Mouse (Mus musculus): ENCODE measurements around the gene Stx8. TPM values are rescaled to one million over a fixed set of nuclear protein-coding genes. Genes with fewer than 3 reads are reported as not detected.
A peak's percentile ranks its signal among the peaks of the same experiment; 100 is the strongest.

Gene Stx8
- polyA plus RNA-seq, 1 experiment from 2014 or later = 68.5 TPM

GRCm38 (mm10) chr11:67965242-67965883 is 630 bp upstream of the Stx8 start, which contains the start of gene Cfap52:
TSS of gene Cfap52 (minus strand) at chr11:67965651.
- WGBS = 6% methylated on average over 15 of the region's 15 CpGs
- Histone ChIP-seq H3K36me3 (ENCODE audit: control insufficient read depth, insufficient read depth, low read length) (peaks cover 4% of the 10 kb centered on the region), H3K27ac (ENCODE audit: low read length) (peak within 1 kb of the TSS; percentile 7; the same call in 1 of the 2 replicates)

GRCm38 (mm10) chr11:67967831-67968230 is 1.8 kb downstream of the Stx8 start:
- H3K9ac ChIP-seq (replicated peaks; ENCODE audit: low read depth, low read length) = no peak overlapping the region
- H3K4me3 ChIP-seq (ENCODE audit: low read depth, low read length) = no peak overlapping the region
- 63% methylated on average over 11 of the region's 11 CpGs for WGBS
- no peak for ATAC-seq (ENCODE audit: insufficient number of reproducible peaks, insufficient read depth, low FRiP score, low read depth)
- peaks cover 7% of the 10 kb centered on the region; the same call in 1 of the 2 replicates for H3K4me1 ChIP-seq (ENCODE audit: control insufficient read depth, insufficient read depth, low read length)
- H3K9me3 ChIP-seq (ENCODE audit: control insufficient read depth, low read depth, low read length) = no peaks in the 10 kb centered on the region
- no peak overlapping the region for H3K27ac ChIP-seq (ENCODE audit: low read length)
- no peak overlapping the region for H3K4me2 ChIP-seq (replicated peaks; ENCODE audit: low read depth, low read length)
- no peaks in the 10 kb centered on the region for H3K27me3 ChIP-seq (ENCODE audit: control insufficient read depth, insufficient read depth, low read length)
- H3K36me3 ChIP-seq (ENCODE audit: control insufficient read depth, insufficient read depth, low read length) = peaks cover 8% of the 10 kb centered on the region

More at GRCm38 (mm10) chr11:67965242-67965883, 630 bp upstream of the Stx8 start, which contains the start of gene Cfap52:
- Histone ChIP-seq H3K9ac (replicated peaks; ENCODE audit: low read depth, low read length) (peak within 1 kb of the TSS; percentile 59), H3K4me3 (ENCODE audit: low read depth, low read length) (peak within 1 kb of the TSS; percentile 79), H3K4me2 (replicated peaks; ENCODE audit: low read depth, low read length) (peak within 1 kb of the TSS; percentile 82), H3K9me3 (ENCODE audit: control insufficient read depth, low read depth, low read length) (no peaks in the 10 kb centered on the region), H3K27me3 (ENCODE audit: control insufficient read depth, insufficient read depth, low read length) (no peaks in the 10 kb centered on the region), H3K4me1 (ENCODE audit: control insufficient read depth, insufficient read depth, low read length) (peaks cover 7% of the 10 kb centered on the region; the same call in 1 of the 2 replicates)
- ATAC-seq (ENCODE audit: insufficient number of reproducible peaks, insufficient read depth, low FRiP score, low read depth) = peak; percentile 66; the same call in 1 of the 2 replicates

- H3K9ac ChIP-seq (replicated peaks; ENCODE audit: low read depth, low read length) = no peak overlapping the region
- H3K27me3 ChIP-seq (ENCODE audit: control insufficient read depth, insufficient read depth, low read length) = no peaks in the 10 kb centered on the region
- H3K27ac ChIP-seq (ENCODE audit: low read length) = peak overlapping the region; percentile 33; the same call in 1 of the 2 replicates
- H3K4me1 ChIP-seq (ENCODE audit: control insufficient read depth, insufficient read depth, low read length) = peaks cover under 1% of the 10 kb centered on the region; the same call in 1 of the 2 replicates
- WGBS = 66% methylated on average over 1 of the region's 1 CpGs
- H3K9me3 ChIP-seq (ENCODE audit: control insufficient read depth, low read depth, low read length) = no peaks in the 10 kb centered on the region
- H3K4me3 ChIP-seq (ENCODE audit: low read depth, low read length) = no peak overlapping the region
- ATAC-seq (ENCODE audit: insufficient number of reproducible peaks, insufficient read depth, low FRiP score, low read depth) = no peak
- H3K36me3 ChIP-seq (ENCODE audit: control insufficient read depth, insufficient read depth, low read length) = peaks cover 8% of the 10 kb centered on the region
- H3K4me2 ChIP-seq (replicated peaks; ENCODE audit: low read depth, low read length) = no peak overlapping the region
Observed at GRCm38 (mm10) chr11:67972606-67973005, 6.6 kb downstream of the Stx8 start.

GRCm38 (mm10) chr11:67973225-67973624 is 7.2 kb downstream of the Stx8 start:
- H3K27me3 ChIP-seq (ENCODE audit: control insufficient read depth, insufficient read depth, low read length) = no peaks in the 10 kb centered on the region
- H3K4me1 ChIP-seq (ENCODE audit: control insufficient read depth, insufficient read depth, low read length) = no peaks in the 10 kb centered on the region
- ATAC-seq (ENCODE audit: insufficient number of reproducible peaks, insufficient read depth, low FRiP score, low read depth) = no peak
- WGBS = 68% methylated on average over 5 of the region's 5 CpGs
- no peaks in the 10 kb centered on the region for H3K9me3 ChIP-seq (ENCODE audit: control insufficient read depth, low read depth, low read length)
- H3K27ac ChIP-seq (ENCODE audit: low read length) = peak overlapping the region; percentile 3; the same call in 1 of the 2 replicates
- H3K36me3 ChIP-seq (ENCODE audit: control insufficient read depth, insufficient read depth, low read length) = peaks cover 8% of the 10 kb centered on the region
- H3K9ac ChIP-seq (replicated peaks; ENCODE audit: low read depth, low read length) = no peak overlapping the region
- no peak overlapping the region for H3K4me3 ChIP-seq (ENCODE audit: low read depth, low read length)
- no peak overlapping the region for H3K4me2 ChIP-seq (replicated peaks; ENCODE audit: low read depth, low read length)

GRCm38 (mm10) chr11:67975252-67975651 is 9.3 kb downstream of the Stx8 start:
- H3K9me3 ChIP-seq (ENCODE audit: control insufficient read depth, low read depth, low read length) = no peaks in the 10 kb centered on the region
- ATAC-seq (ENCODE audit: insufficient number of reproducible peaks, insufficient read depth, low FRiP score, low read depth) = no peak
- no peak overlapping the region for H3K27ac ChIP-seq (ENCODE audit: low read length)
- no peak overlapping the region for H3K4me2 ChIP-seq (replicated peaks; ENCODE audit: low read depth, low read length)
- no peaks in the 10 kb centered on the region for H3K4me1 ChIP-seq (ENCODE audit: control insufficient read depth, insufficient read depth, low read length)
- peaks cover 4% of the 10 kb centered on the region for H3K36me3 ChIP-seq (ENCODE audit: control insufficient read depth, insufficient read depth, low read length)
- no peak overlapping the region for H3K4me3 ChIP-seq (ENCODE audit: low read depth, low read length)
- no peaks in the 10 kb centered on the region for H3K27me3 ChIP-seq (ENCODE audit: control insufficient read depth, insufficient read depth, low read length)
- WGBS = 4% methylated on average over 2 of the region's 2 CpGs
- no peak overlapping the region for H3K9ac ChIP-seq (replicated peaks; ENCODE audit: low read depth, low read length)

- Histone ChIP-seq H3K4me2 (replicated peaks; ENCODE audit: low read depth, low read length) (no peak overlapping the region), H3K27ac (ENCODE audit: low read length) (no peak overlapping the region), H3K4me3 (ENCODE audit: low read depth, low read length) (no peak overlapping the region), H3K9me3 (ENCODE audit: control insufficient read depth, low read depth, low read length) (no peaks in the 10 kb centered on the region), H3K27me3 (ENCODE audit: control insufficient read depth, insufficient read depth, low read length) (no peaks in the 10 kb centered on the region), H3K36me3 (ENCODE audit: control insufficient read depth, insufficient read depth, low read length) (no peaks in the 10 kb centered on the region), H3K9ac (replicated peaks; ENCODE audit: low read depth, low read length) (no peak overlapping the region), H3K4me1 (ENCODE audit: control insufficient read depth, insufficient read depth, low read length) (no peaks in the 10 kb centered on the region)
- no peak for ATAC-seq (ENCODE audit: insufficient number of reproducible peaks, insufficient read depth, low FRiP score, low read depth)
- 85% methylated on average over 6 of the region's 6 CpGs for WGBS
Observed at GRCm38 (mm10) chr11:67983564-67983963, 17.6 kb downstream of the Stx8 start.

- Histone ChIP-seq H3K4me1 (ENCODE audit: control insufficient read depth, insufficient read depth, low read length) (no peaks in the 10 kb centered on the region), H3K4me2 (replicated peaks; ENCODE audit: low read depth, low read length) (no peak overlapping the region), H3K9me3 (ENCODE audit: control insufficient read depth, low read depth, low read length) (no peaks in the 10 kb centered on the region), H3K36me3 (ENCODE audit: control insufficient read depth, insufficient read depth, low read length) (no peaks in the 10 kb centered on the region), H3K27ac (ENCODE audit: low read length) (no peak overlapping the region), H3K9ac (replicated peaks; ENCODE audit: low read depth, low read length) (no peak overlapping the region), H3K4me3 (ENCODE audit: low read depth, low read length) (no peak overlapping the region), H3K27me3 (ENCODE audit: control insufficient read depth, insufficient read depth, low read length) (no peaks in the 10 kb centered on the region)
- WGBS = 74% methylated on average over 4 of the region's 4 CpGs
- no peak for ATAC-seq (ENCODE audit: insufficient number of reproducible peaks, insufficient read depth, low FRiP score, low read depth)
Observed at GRCm38 (mm10) chr11:67991240-67991639, 25.2 kb downstream of the Stx8 start.

GRCm38 (mm10) chr11:67995965-67996364 is 30.0 kb downstream of the Stx8 start:
- 79% methylated on average over 4 of the region's 4 CpGs for WGBS
- no peak for ATAC-seq (ENCODE audit: insufficient number of reproducible peaks, insufficient read depth, low FRiP score, low read depth)
- no peaks in the 10 kb centered on the region for H3K27me3 ChIP-seq (ENCODE audit: control insufficient read depth, insufficient read depth, low read length)
- H3K4me3 ChIP-seq (ENCODE audit: low read depth, low read length) = no peak overlapping the region
- no peaks in the 10 kb centered on the region for H3K9me3 ChIP-seq (ENCODE audit: control insufficient read depth, low read depth, low read length)
- H3K36me3 ChIP-seq (ENCODE audit: control insufficient read depth, insufficient read depth, low read length) = no peaks in the 10 kb centered on the region
- H3K27ac ChIP-seq (ENCODE audit: low read length) = no peak overlapping the region
- H3K4me2 ChIP-seq (replicated peaks; ENCODE audit: low read depth, low read length) = no peak overlapping the region
- no peaks in the 10 kb centered on the region for H3K4me1 ChIP-seq (ENCODE audit: control insufficient read depth, insufficient read depth, low read length)
- no peak overlapping the region for H3K9ac ChIP-seq (replicated peaks; ENCODE audit: low read depth, low read length)

All from stomach, embryonic 14.5 days (tissue).